Mouse (Mus musculus): ENCODE data around the gene Mipol1. TPM values are rescaled to one million over a fixed set of nuclear protein-coding genes. Genes with fewer than 3 reads are reported as not detected.

The Mipol1 gene
- polyA plus RNA-seq, 1 experiment from 2014 or later, result 3.8 TPM

DNA sequence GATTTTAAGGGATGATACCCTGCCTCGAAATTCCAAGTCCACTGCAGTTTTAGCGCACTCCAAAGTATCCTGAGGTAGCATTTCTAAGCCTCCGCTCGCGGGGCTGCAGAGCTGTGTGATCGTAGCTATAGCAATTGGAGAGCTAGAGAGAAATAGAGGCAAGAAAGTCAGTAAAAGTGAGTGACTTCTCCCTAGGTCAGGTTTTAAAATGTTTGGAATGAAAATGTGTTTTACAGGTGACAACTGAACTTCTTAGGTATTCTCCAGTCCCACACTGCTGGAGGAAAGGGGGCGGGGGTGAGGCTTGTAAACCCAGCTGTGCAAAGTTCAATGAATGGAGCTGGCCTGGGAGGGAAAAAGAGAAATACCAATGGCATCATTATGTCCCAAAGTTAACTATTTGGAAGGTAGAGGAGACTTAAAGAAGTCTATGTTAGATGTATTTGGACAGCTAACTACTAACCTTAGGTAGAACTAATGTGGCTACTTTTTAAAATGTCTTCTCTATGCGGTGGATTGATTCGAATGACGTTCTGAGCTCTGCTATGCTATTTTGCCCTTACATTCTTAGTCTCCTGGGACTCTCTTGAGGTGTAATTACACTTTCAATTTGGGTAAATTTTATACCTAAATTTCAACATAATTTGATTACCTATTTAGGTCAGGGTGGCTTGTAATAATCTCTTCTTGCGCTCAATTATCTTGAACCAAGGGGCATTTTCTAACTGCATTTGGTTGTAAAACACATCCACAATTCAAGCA lies 306.9 kb downstream of the Mipol1 start:
- Histone ChIP-seq H3K4me1 (ENCODE audit: control insufficient read depth, insufficient read depth, low read length) (peaks cover 5% of the 10 kb centered on the region; the same call in 1 of the 2 replicates), H3K9ac (ENCODE audit: low read depth, low read length) (no peak overlapping the region), H3K36me3 (ENCODE audit: control insufficient read depth, insufficient read depth, low read length) (no peaks in the 10 kb centered on the region), H3K4me2 (ENCODE audit: low read length) (no peak overlapping the region), H3K9me3 (replicated peaks; ENCODE audit: control insufficient read depth, low read length, poor library complexity, severe bottlenecking) (no peaks in the 10 kb centered on the region), H3K27me3 (ENCODE audit: control insufficient read depth, insufficient read depth, low read depth, low read length) (peaks cover 62% of the 10 kb centered on the region), H3K4me3 (ENCODE audit: low read depth, low read length) (no peak overlapping the region), H3K27ac (ENCODE audit: low read length) (no peak overlapping the region)
- 10% methylated on average over 11 of the region's 11 CpGs for WGBS
- no peak for ATAC-seq

DNA sequence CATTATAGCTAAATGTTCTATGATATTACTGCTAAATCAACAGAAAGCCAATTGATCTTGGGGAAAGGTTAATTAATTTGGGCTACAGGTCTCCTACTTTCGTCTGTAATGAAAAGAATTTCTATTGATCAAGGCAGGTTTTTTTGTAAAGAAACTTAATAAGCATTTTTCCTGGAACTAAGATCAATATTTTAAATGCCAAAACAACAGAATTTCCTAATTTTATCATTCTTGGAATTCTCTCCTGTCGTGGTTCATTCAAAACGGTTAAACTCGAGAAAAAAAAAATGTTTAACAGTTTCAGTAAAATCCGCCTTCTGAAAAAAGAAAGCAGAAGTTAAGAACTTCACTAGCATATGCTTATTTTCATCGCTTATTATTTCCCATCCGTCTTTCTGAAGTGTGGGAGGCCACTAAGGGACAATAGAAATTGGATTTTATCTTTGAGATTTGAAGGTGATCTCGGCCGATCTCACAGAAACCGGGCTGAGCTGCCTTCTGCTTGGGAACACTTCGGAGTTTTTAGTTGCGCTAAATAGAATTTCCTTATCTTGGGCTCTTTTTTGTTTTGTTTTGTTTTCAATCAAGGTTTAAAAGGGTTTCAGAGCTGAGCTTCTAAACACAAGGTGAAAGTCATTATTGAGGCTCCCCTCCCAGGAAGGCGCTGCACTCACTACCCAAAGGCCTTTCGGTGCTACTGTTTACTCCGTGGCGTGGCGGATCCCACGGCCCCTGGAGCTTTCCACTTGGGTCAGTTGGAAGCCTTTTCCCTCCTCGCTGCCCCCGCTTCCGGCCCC lies 307.8 kb downstream of the Mipol1 start:
- H3K27me3 ChIP-seq (ENCODE audit: control insufficient read depth, insufficient read depth, low read depth, low read length), result peaks cover 61% of the 10 kb centered on the region
- no peak overlapping the region for H3K27ac ChIP-seq (ENCODE audit: low read length)
- H3K4me1 ChIP-seq (ENCODE audit: control insufficient read depth, insufficient read depth, low read length), result peaks cover 5% of the 10 kb centered on the region; the same call in 1 of the 2 replicates
- H3K4me3 ChIP-seq (ENCODE audit: low read depth, low read length), result peak overlapping the region; percentile 3
- no peaks in the 10 kb centered on the region for H3K9me3 ChIP-seq (replicated peaks; ENCODE audit: control insufficient read depth, low read length, poor library complexity, severe bottlenecking)
- H3K4me2 ChIP-seq (ENCODE audit: low read length), result peak overlapping the region; percentile 40; the same call in 1 of the 2 replicates
- no peak for ATAC-seq
- under 1% methylated on average over 21 of the region's 21 CpGs for WGBS
- no peak overlapping the region for H3K9ac ChIP-seq (ENCODE audit: low read depth, low read length)
- H3K36me3 ChIP-seq (ENCODE audit: control insufficient read depth, insufficient read depth, low read length), result no peaks in the 10 kb centered on the region

DNA sequence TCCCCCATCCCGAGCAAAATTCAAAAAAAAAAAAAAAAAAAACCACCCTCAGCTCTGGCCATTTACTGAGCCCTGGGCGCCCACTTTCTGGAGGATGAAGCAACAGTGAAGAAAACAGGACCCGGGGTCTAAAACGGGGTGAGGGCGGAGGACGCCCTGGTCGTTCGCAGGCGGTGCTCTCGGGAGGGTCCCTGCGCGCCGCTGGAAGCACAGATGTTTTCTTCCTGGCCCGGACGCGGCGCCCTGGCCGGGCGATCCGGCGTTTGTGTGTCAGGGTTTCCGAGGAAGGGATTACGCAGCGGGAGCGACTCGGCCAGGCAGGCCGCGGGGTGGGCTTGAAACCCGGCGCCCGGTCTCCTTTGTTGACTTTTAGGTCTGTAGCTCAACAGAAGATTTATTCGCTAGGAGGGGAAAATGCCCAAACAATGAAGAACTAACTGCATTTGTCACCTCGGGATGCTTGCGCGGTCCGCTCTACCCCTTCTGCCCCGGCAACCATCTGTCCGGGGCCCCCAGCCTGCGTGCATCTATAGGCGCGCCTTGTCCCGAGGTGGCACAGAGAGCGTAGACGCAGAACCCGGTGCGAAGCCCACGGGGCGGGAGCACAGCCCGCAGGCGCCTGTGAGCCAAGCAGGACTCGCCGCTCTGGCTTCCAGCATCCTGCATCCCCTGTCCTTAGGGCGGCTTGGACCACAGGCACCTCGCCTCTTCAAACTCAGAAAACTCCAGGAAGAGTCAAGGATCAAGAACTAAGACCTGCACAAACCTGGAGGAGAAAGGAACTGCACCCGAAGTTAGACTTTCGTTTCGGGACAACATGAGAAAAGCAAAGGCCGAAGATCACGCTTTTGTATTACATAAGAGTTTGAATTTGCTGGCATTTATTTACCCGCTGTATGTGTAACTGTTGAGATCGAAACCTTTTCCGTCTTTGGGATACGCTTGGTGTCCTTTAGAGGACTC lies 308.6 kb downstream of the Mipol1 start:
- H3K9me3 ChIP-seq (replicated peaks; ENCODE audit: control insufficient read depth, low read length, poor library complexity, severe bottlenecking), result no peaks in the 10 kb centered on the region
- H3K4me1 ChIP-seq (ENCODE audit: control insufficient read depth, insufficient read depth, low read length), result peaks cover 5% of the 10 kb centered on the region; the same call in 1 of the 2 replicates
- H3K27me3 ChIP-seq (ENCODE audit: control insufficient read depth, insufficient read depth, low read depth, low read length), result peaks cover 55% of the 10 kb centered on the region
- no peaks in the 10 kb centered on the region for H3K36me3 ChIP-seq (ENCODE audit: control insufficient read depth, insufficient read depth, low read length)
- peak overlapping the region; percentile 3 for H3K4me3 ChIP-seq (ENCODE audit: low read depth, low read length)
- H3K4me2 ChIP-seq (ENCODE audit: low read length), result peak overlapping the region; percentile 40
- H3K27ac ChIP-seq (ENCODE audit: low read length), result no peak overlapping the region; the same call in 1 of the 2 replicates
- 0 out of 2 replicates have a peak, but pooled peaks have one; percentile 26 for ATAC-seq
- WGBS, result under 1% methylated on average over 62 of the region's 63 CpGs
- no peak overlapping the region for H3K9ac ChIP-seq (ENCODE audit: low read depth, low read length)

DNA sequence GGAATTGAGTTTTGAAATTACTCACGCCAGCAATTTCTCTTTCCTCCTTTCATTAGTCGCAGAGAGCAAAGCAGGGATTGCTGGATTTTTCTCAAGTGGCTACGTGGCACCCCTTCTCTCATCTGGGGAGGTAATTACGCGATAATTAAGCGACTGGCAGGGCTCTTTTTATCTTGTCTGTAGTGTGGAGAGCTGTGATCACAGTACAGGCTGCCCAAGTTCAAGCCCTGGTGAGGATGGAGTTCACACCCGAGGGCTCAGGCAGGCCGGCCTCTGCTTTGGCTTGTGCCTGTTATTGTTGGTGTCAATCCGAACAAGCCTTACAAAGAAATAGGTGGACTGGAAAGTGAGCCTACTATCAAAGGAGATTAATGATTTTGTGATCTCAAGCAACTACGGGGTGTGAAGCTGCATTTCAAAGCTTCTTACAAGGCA lies 309.3 kb downstream of the Mipol1 start:
- 1% methylated on average over 10 of the region's 10 CpGs for WGBS
- H3K36me3 ChIP-seq (ENCODE audit: control insufficient read depth, insufficient read depth, low read length), result no peaks in the 10 kb centered on the region
- H3K27ac ChIP-seq (ENCODE audit: low read length), result no peak overlapping the region
- no peak overlapping the region for H3K4me2 ChIP-seq (ENCODE audit: low read length)
- no peak overlapping the region for H3K4me3 ChIP-seq (ENCODE audit: low read depth, low read length)
- H3K27me3 ChIP-seq (ENCODE audit: control insufficient read depth, insufficient read depth, low read depth, low read length), result peaks cover 53% of the 10 kb centered on the region
- no peak overlapping the region for H3K9ac ChIP-seq (ENCODE audit: low read depth, low read length)
- no peak for ATAC-seq
- peaks cover 5% of the 10 kb centered on the region; the same call in 1 of the 2 replicates for H3K4me1 ChIP-seq (ENCODE audit: control insufficient read depth, insufficient read depth, low read length)
- no peaks in the 10 kb centered on the region for H3K9me3 ChIP-seq (replicated peaks; ENCODE audit: control insufficient read depth, low read length, poor library complexity, severe bottlenecking)

DNA sequence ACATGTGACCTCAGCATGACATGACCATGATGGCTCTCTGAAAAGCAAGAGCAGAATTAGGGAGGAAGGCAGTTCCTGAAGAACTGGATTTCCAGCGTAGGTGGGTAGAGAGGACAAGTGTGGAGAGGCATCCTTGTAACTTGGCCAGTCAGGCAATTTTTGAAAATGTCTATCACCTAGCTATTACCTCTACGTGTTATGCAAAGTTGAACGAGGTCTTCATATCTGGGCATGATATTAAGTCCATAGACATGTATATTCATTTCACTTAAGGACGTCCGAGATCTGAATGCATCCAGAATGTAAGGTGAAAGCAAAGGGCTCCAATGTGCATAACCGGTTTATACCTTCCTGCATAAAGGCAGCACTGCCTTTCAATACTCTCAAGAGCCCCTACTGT lies 310.9 kb downstream of the Mipol1 start:
- Histone ChIP-seq H3K4me1 (ENCODE audit: control insufficient read depth, insufficient read depth, low read length) (peaks cover 8% of the 10 kb centered on the region; the same call in 1 of the 2 replicates), H3K4me3 (ENCODE audit: low read depth, low read length) (no peak overlapping the region), H3K27ac (ENCODE audit: low read length) (no peak overlapping the region), H3K9me3 (replicated peaks; ENCODE audit: control insufficient read depth, low read length, poor library complexity, severe bottlenecking) (no peaks in the 10 kb centered on the region), H3K27me3 (ENCODE audit: control insufficient read depth, insufficient read depth, low read depth, low read length) (peaks cover 49% of the 10 kb centered on the region), H3K9ac (ENCODE audit: low read depth, low read length) (no peak overlapping the region), H3K36me3 (ENCODE audit: control insufficient read depth, insufficient read depth, low read length) (no peaks in the 10 kb centered on the region), H3K4me2 (ENCODE audit: low read length) (no peak overlapping the region)
- no peak for ATAC-seq
- WGBS, result 12% methylated on average over 6 of the region's 6 CpGs

DNA sequence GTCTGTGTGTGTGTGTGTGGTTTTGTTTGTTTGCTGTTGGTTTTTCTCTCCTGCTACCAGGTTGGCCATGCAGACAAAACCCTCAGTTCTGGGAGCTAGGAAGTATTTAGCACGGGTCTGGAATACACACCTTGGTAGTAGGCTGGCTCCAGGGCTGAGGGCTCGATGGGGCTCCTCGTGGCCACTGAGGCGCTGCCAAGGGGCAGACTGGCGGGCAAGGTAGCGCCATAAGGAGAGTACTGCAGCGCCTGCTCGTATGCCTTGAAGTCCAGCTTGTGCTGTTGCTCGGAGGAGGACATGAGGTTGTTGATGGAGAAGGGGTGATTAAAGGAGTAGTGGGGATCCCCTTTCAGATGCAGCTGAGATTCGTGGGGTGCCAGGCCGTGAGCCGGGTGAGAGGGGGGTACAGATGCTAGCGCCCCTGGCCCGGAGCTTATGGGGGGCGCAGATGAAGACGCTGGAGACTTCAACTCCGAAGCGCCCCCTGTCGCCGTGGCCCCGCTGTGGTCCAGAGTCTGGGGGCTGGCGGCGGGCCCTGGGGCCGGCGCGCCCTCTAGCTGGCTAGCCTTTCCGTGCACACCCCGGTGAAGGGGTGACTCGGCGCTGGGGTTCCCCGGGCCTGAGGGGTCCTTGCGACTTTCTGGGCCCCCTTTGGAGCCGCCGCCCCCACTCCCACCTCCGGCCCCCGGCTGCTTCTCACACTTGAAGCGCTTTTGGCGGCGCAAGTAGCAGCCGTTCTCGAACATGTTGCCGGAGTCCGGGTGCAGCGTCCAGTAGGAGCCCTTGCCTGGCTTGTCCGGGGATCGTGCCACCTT lies 311.9 kb downstream of the Mipol1 start:
- no peak overlapping the region for H3K4me2 ChIP-seq (ENCODE audit: low read length)
- H3K27me3 ChIP-seq (ENCODE audit: control insufficient read depth, insufficient read depth, low read depth, low read length), result peaks cover 49% of the 10 kb centered on the region
- WGBS, result 1% methylated on average over 43 of the region's 46 CpGs
- no peak overlapping the region for H3K9ac ChIP-seq (ENCODE audit: low read depth, low read length)
- H3K4me1 ChIP-seq (ENCODE audit: control insufficient read depth, insufficient read depth, low read length), result peaks cover 8% of the 10 kb centered on the region; the same call in 1 of the 2 replicates
- no peaks in the 10 kb centered on the region for H3K36me3 ChIP-seq (ENCODE audit: control insufficient read depth, insufficient read depth, low read length)
- 0 out of 2 replicates have a peak, but pooled peaks have one; percentile 9 for ATAC-seq
- no peaks in the 10 kb centered on the region for H3K9me3 ChIP-seq (replicated peaks; ENCODE audit: control insufficient read depth, low read length, poor library complexity, severe bottlenecking)
- H3K4me3 ChIP-seq (ENCODE audit: low read depth, low read length), result 0 out of 2 replicates have a peak overlapping the region, but pooled peaks have one; percentile 9
- no peak overlapping the region for H3K27ac ChIP-seq (ENCODE audit: low read length)

DNA sequence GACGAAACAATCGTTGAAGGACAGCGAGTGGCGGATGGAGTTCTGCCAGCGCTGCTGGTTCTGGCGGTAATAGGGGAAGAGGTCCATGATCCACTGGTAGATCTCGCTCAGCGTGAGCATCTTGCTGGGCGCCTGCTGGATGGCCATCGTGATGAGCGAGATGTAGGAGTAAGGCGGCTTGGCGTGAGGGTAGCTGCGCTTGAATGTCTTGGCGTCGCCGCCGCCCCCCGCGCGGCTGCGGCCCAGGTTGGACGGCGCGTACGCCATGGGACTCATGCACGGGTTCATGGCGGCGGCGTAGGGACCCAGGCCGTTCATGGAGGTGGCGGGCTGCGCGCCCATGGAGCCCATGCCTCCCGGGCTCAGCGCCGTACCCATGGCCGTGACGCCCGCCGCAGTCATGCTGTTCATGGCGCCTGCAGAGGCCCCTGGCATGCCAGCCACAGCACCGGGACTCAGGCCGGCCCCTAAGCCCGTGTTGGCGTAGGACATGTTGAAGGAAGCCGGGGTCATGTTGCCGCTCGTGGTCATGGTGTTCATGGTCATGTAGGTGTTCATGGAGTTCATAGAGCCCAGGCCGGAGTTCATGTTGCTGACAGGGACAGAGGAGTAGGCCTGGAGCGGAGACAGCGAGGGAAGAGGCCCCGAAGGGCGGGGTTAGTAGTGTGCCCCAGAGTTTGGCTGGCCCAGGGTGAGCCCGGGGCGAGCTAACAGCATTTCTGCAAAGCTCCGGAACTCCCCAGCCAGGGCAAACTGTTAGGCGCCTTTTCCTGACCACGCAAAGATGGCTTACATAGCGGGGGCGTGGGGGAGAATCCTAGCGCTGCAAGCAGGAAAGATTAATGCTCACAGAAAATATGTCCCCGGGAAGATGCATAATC lies 312.8 kb downstream of the Mipol1 start:
- H3K27ac ChIP-seq (ENCODE audit: low read length), result 0 out of 2 replicates have a peak overlapping the region, but pooled peaks have one; percentile 17
- no peaks in the 10 kb centered on the region for H3K9me3 ChIP-seq (replicated peaks; ENCODE audit: control insufficient read depth, low read length, poor library complexity, severe bottlenecking)
- WGBS, result 1% methylated on average over 60 of the region's 63 CpGs
- peaks cover 8% of the 10 kb centered on the region; the same call in 1 of the 2 replicates for H3K4me1 ChIP-seq (ENCODE audit: control insufficient read depth, insufficient read depth, low read length)
- H3K9ac ChIP-seq (ENCODE audit: low read depth, low read length), result no peak overlapping the region
- peak; percentile 11; the same call in 1 of the 2 replicates for ATAC-seq
- H3K4me3 ChIP-seq (ENCODE audit: low read depth, low read length), result peak overlapping the region; percentile 9; the same call in 1 of the 2 replicates
- H3K36me3 ChIP-seq (ENCODE audit: control insufficient read depth, insufficient read depth, low read length), result no peaks in the 10 kb centered on the region
- peaks cover 52% of the 10 kb centered on the region for H3K27me3 ChIP-seq (ENCODE audit: control insufficient read depth, insufficient read depth, low read depth, low read length)
- peak overlapping the region; percentile 2; the same call in 1 of the 2 replicates for H3K4me2 ChIP-seq (ENCODE audit: low read length)

All from midbrain, embryonic 16.5 days (tissue).